Mouse (Mus musculus) T-cell, adult 2 months (primary cell): ENCODE measurements around the gene Crhr2.

Source experiments
- DNase-seq: peaks from one replicate; pipeline ENCODE4 v3.0.0; 2022; ENCODE audit warnings: low spot score

Gene Crhr2

GRCm38 (mm10) chr6:55117325-55118109 is 15.3 kb downstream of the Crhr2 start:
- no peak for DNase-seq

- no peak for DNase-seq
These were observed 24.5 kb downstream of the Crhr2 start for GRCm38 (mm10) chr6:55108358-55108757.

- no peak for DNase-seq
These were observed 34.2 kb downstream of the Crhr2 start for GRCm38 (mm10) chr6:55098603-55099002.

- DNase-seq: no peak
These were observed 34.8 kb downstream of the Crhr2 start for GRCm38 (mm10) chr6:55098030-55098429.

GRCm38 (mm10) chr6:55093431-55094146 is 39.2 kb downstream of the Crhr2 start:
- DNase-seq: no peak

GRCm38 (mm10) chr6:55091396-55091795 is 41.4 kb downstream of the Crhr2 start:
- no peak for DNase-seq

- DNase-seq: no peak
These were observed 42.2 kb downstream of the Crhr2 start for GRCm38 (mm10) chr6:55090639-55091038.

- DNase-seq: no peak
These were observed 45.5 kb downstream of the Crhr2 start for GRCm38 (mm10) chr6:55087355-55087754.

GRCm38 (mm10) chr6:55082261-55083051 is 50.4 kb downstream of the Crhr2 start:
- no peak for DNase-seq

GRCm38 (mm10) chr6:55081379-55081778 is 51.4 kb downstream of the Crhr2 start:
- DNase-seq: no peak

- DNase-seq: no peak
These were observed 56.1 kb downstream of the Crhr2 start for GRCm38 (mm10) chr6:55076561-55077255.

GRCm38 (mm10) chr6:55065903-55066302 is 66.9 kb downstream of the Crhr2 start:
- DNase-seq: no peak

GRCm38 (mm10) chr6:55064477-55064827 is 68.4 kb downstream of the Crhr2 start:
- no peak for DNase-seq

GRCm38 (mm10) chr6:55063793-55064476 is 68.9 kb downstream of the Crhr2 start:
- no peak for DNase-seq

- DNase-seq: no peak
These were observed 70.6 kb downstream of the Crhr2 start for GRCm38 (mm10) chr6:55062200-55062599.

- no peak for DNase-seq
These were observed 71.5 kb downstream of the Crhr2 start for GRCm38 (mm10) chr6:55061328-55061727.

GRCm38 (mm10) chr6:55060241-55060825 is 72.5 kb downstream of the Crhr2 start:
- no peak for DNase-seq

- DNase-seq: no peak
These were observed 75.4 kb downstream of the Crhr2 start for GRCm38 (mm10) chr6:55057427-55057826.

- DNase-seq: no peak
These were observed 78.3 kb downstream of the Crhr2 start for GRCm38 (mm10) chr6:55054491-55054890.

GRCm38 (mm10) chr6:55049186-55049585 is 83.6 kb downstream of the Crhr2 start:
- no peak for DNase-seq

- DNase-seq: no peak
These were observed 87.5 kb downstream of the Crhr2 start for GRCm38 (mm10) chr6:55045326-55045725.
